Mouse (Mus musculus): ENCODE results near the gene Hfm1. TPM values are rescaled to one million over a fixed set of nuclear protein-coding genes. Genes with fewer than 3 reads are reported as not detected.

Gene Hfm1
- polyA plus RNA-seq, 1 experiment from 2014 or later: 7.9 TPM

- Histone ChIP-seq H3K27ac (ENCODE audit: low read length) (no peak overlapping the region), H3K4me3 (ENCODE audit: low read depth, low read length) (no peak overlapping the region), H3K4me2 (ENCODE audit: low read length) (no peak overlapping the region), H3K36me3 (ENCODE audit: control insufficient read depth, insufficient read depth, low read length) (peaks cover 2% of the 10 kb centered on the region; the same call in 1 of the 2 replicates), H3K9ac (ENCODE audit: low read depth, low read length) (no peak overlapping the region), H3K4me1 (ENCODE audit: control insufficient read depth, insufficient read depth, low read length) (no peaks in the 10 kb centered on the region), H3K27me3 (ENCODE audit: control insufficient read depth, insufficient read depth, low read depth, low read length) (no peaks in the 10 kb centered on the region), H3K9me3 (replicated peaks; ENCODE audit: control insufficient read depth, low read length, poor library complexity, severe bottlenecking) (no peaks in the 10 kb centered on the region)
- ATAC-seq: no peak
- WGBS: 93% methylated on average over 4 of the region's 4 CpGs
Measured at GRCm38 (mm10) chr5:106885517-106885916, 40.6 kb downstream of the Hfm1 start.

DNA sequence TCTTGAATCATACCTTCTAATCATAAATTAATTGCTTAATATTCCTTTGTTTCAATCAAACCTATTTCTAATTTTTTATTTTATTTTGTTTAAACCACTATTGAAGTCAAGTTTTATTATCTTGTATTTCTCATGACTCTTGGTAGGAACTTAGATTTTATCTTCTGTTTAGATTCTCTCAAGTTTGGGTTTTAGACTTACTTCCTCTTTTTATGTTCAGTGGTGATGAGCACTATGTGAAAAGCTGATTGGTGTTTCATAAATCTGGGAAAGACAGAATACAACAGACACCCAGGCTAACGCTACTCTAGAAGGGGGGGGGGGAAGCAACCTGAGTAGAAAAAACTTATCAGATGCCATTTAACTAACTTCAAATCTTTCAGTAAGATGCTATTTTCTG is 49.7 kb downstream of the Hfm1 start:
- no peaks in the 10 kb centered on the region for H3K4me1 ChIP-seq (ENCODE audit: control insufficient read depth, insufficient read depth, low read length)
- 78% methylated on average over 1 of the region's 1 CpGs for WGBS
- no peaks in the 10 kb centered on the region for H3K36me3 ChIP-seq (ENCODE audit: control insufficient read depth, insufficient read depth, low read length)
- no peaks in the 10 kb centered on the region for H3K9me3 ChIP-seq (replicated peaks; ENCODE audit: control insufficient read depth, low read length, poor library complexity, severe bottlenecking)
- H3K4me2 ChIP-seq (ENCODE audit: low read length): no peak overlapping the region
- no peak overlapping the region for H3K27ac ChIP-seq (ENCODE audit: low read length)
- no peak for ATAC-seq
- H3K27me3 ChIP-seq (ENCODE audit: control insufficient read depth, insufficient read depth, low read depth, low read length): no peaks in the 10 kb centered on the region
- no peak overlapping the region for H3K9ac ChIP-seq (ENCODE audit: low read depth, low read length)
- H3K4me3 ChIP-seq (ENCODE audit: low read depth, low read length): no peak overlapping the region

DNA sequence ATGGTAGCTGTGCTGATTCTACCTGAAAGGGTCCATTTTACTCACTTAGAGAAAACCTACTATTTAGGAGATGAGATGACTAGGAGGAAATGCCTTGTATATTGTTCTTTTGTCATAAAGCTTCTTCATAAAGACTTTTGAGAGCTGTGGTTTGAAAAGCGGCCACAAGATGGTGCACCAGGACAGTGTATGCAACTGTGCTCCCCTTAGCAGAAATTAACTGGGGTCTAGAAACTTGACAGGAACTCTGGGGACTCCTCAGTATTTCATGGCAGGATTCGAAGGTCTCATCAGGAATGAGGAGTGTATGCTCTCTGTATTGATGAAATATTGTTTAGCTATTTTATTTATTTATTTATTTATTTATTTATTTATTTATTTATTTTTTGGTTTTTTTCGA is 65.7 kb downstream of the Hfm1 start:
- H3K4me1 ChIP-seq (ENCODE audit: control insufficient read depth, insufficient read depth, low read length): no peaks in the 10 kb centered on the region
- ATAC-seq: peak; percentile 82; the same call in 1 of the 2 replicates
- no peaks in the 10 kb centered on the region for H3K36me3 ChIP-seq (ENCODE audit: control insufficient read depth, insufficient read depth, low read length)
- H3K4me3 ChIP-seq (ENCODE audit: low read depth, low read length): no peak overlapping the region
- H3K27ac ChIP-seq (ENCODE audit: low read length): no peak overlapping the region
- H3K9ac ChIP-seq (ENCODE audit: low read depth, low read length): no peak overlapping the region
- H3K4me2 ChIP-seq (ENCODE audit: low read length): no peak overlapping the region
- no peaks in the 10 kb centered on the region for H3K27me3 ChIP-seq (ENCODE audit: control insufficient read depth, insufficient read depth, low read depth, low read length)
- 38% methylated on average over 3 of the region's 3 CpGs for WGBS
- H3K9me3 ChIP-seq (replicated peaks; ENCODE audit: control insufficient read depth, low read length, poor library complexity, severe bottlenecking): no peaks in the 10 kb centered on the region

DNA sequence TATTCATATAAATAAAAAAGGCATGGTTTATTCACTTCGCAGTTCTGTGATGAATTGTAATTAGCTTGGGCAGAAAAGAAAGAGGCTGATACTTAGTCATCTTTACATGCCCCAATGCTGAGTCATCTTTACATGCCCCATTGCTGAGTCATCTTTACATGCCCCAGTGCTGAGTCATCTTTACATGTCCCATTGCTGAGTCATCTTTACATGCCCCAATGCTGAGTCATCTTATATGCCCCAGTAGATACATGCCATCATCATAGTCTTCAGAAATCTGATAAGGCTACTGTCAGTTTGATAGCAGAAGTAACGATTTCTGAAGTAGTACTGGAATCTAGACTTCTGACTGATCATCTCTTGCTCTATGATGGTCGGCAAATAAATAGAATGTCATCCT is 72.8 kb downstream of the Hfm1 start:
- no peak overlapping the region for H3K9ac ChIP-seq (ENCODE audit: low read depth, low read length)
- H3K27ac ChIP-seq (ENCODE audit: low read length): no peak overlapping the region
- 87% methylated on average over 3 of the region's 3 CpGs for WGBS
- H3K36me3 ChIP-seq (ENCODE audit: control insufficient read depth, insufficient read depth, low read length): peaks cover 5% of the 10 kb centered on the region; the same call in 1 of the 2 replicates
- H3K4me2 ChIP-seq (ENCODE audit: low read length): no peak overlapping the region
- no peak overlapping the region for H3K4me3 ChIP-seq (ENCODE audit: low read depth, low read length)
- no peaks in the 10 kb centered on the region for H3K27me3 ChIP-seq (ENCODE audit: control insufficient read depth, insufficient read depth, low read depth, low read length)
- no peak for ATAC-seq
- H3K9me3 ChIP-seq (replicated peaks; ENCODE audit: control insufficient read depth, low read length, poor library complexity, severe bottlenecking): no peaks in the 10 kb centered on the region
- H3K4me1 ChIP-seq (ENCODE audit: control insufficient read depth, insufficient read depth, low read length): no peaks in the 10 kb centered on the region

DNA sequence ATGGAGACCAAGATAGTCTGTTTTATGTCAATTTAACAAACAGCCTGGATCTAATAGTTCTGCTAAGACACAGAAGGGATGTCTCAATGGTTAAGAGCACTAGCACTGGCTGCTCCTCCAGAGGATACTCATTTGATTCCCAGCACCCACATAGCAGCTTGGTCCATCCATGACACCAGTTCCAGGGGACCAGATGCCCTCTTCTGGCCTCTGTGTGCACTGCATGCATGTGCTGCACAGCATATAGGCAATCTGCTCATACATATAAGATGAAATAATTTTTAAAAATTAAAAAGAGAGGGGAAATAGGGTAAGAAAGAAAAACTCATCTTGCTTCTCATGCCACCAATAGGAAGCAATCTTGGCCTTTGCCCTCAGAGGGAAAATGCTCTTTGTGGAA is 79.1 kb downstream of the Hfm1 start:
- Histone ChIP-seq H3K4me2 (ENCODE audit: low read length) (no peak overlapping the region), H3K27me3 (ENCODE audit: control insufficient read depth, insufficient read depth, low read depth, low read length) (no peaks in the 10 kb centered on the region), H3K9ac (ENCODE audit: low read depth, low read length) (no peak overlapping the region), H3K4me1 (ENCODE audit: control insufficient read depth, insufficient read depth, low read length) (no peaks in the 10 kb centered on the region), H3K4me3 (ENCODE audit: low read depth, low read length) (no peak overlapping the region), H3K9me3 (replicated peaks; ENCODE audit: control insufficient read depth, low read length, poor library complexity, severe bottlenecking) (no peaks in the 10 kb centered on the region), H3K36me3 (ENCODE audit: control insufficient read depth, insufficient read depth, low read length) (0 out of 2 replicates have a peak, but pooled peaks cover 5% of the 10 kb centered on the region), H3K27ac (ENCODE audit: low read length) (no peak overlapping the region)
- no peak for ATAC-seq

GRCm38 (mm10) chr5:106843906-106844305 is 82.2 kb downstream of the Hfm1 start:
- Histone ChIP-seq H3K27ac (ENCODE audit: low read length) (no peak overlapping the region), H3K4me3 (ENCODE audit: low read depth, low read length) (no peak overlapping the region), H3K27me3 (ENCODE audit: control insufficient read depth, insufficient read depth, low read depth, low read length) (no peaks in the 10 kb centered on the region), H3K9me3 (replicated peaks; ENCODE audit: control insufficient read depth, low read length, poor library complexity, severe bottlenecking) (no peaks in the 10 kb centered on the region), H3K36me3 (ENCODE audit: control insufficient read depth, insufficient read depth, low read length) (0 out of 2 replicates have a peak, but pooled peaks cover 2% of the 10 kb centered on the region), H3K4me1 (ENCODE audit: control insufficient read depth, insufficient read depth, low read length) (no peaks in the 10 kb centered on the region), H3K4me2 (ENCODE audit: low read length) (no peak overlapping the region), H3K9ac (ENCODE audit: low read depth, low read length) (no peak overlapping the region)
- WGBS: 89% methylated on average over 2 of the region's 2 CpGs
- no peak for ATAC-seq

- WGBS: 27% methylated on average over 7 of the region's 7 CpGs
- Histone ChIP-seq H3K4me3 (ENCODE audit: low read depth, low read length) (no peak overlapping the region), H3K27me3 (ENCODE audit: control insufficient read depth, insufficient read depth, low read depth, low read length) (no peaks in the 10 kb centered on the region), H3K9ac (ENCODE audit: low read depth, low read length) (no peak overlapping the region), H3K4me2 (ENCODE audit: low read length) (no peak overlapping the region), H3K9me3 (replicated peaks; ENCODE audit: control insufficient read depth, low read length, poor library complexity, severe bottlenecking) (no peaks in the 10 kb centered on the region), H3K27ac (ENCODE audit: low read length) (no peak overlapping the region), H3K36me3 (ENCODE audit: control insufficient read depth, insufficient read depth, low read length) (no peaks in the 10 kb centered on the region), H3K4me1 (ENCODE audit: control insufficient read depth, insufficient read depth, low read length) (no peaks in the 10 kb centered on the region)
- ATAC-seq: no peak
Measured at GRCm38 (mm10) chr5:106833025-106833424, 93.1 kb downstream of the Hfm1 start.

DNA sequence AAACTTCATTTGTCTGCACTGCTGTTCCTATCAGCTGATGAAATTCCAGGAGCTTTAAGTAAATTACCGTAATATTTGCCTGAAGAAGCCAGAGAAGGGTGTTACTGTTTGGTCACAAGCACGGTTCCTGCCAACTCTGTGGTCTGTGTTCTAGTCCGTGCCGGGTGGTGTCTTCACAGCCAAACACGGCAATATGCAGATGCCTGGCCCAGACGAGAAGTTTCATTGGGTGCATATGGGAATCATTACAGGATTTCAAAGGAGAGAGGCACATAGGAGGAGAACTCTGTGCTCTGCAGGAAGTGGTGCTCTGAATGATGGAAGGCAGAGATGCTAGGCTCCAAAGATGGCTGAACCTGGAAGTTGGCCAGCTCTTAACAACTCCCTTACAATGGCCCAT is 94.7 kb downstream of the Hfm1 start:
- H3K4me3 ChIP-seq (ENCODE audit: low read depth, low read length): no peak overlapping the region
- H3K4me1 ChIP-seq (ENCODE audit: control insufficient read depth, insufficient read depth, low read length): no peaks in the 10 kb centered on the region
- H3K27ac ChIP-seq (ENCODE audit: low read length): no peak overlapping the region
- no peaks in the 10 kb centered on the region for H3K27me3 ChIP-seq (ENCODE audit: control insufficient read depth, insufficient read depth, low read depth, low read length)
- no peak for ATAC-seq
- H3K4me2 ChIP-seq (ENCODE audit: low read length): no peak overlapping the region
- H3K9me3 ChIP-seq (replicated peaks; ENCODE audit: control insufficient read depth, low read length, poor library complexity, severe bottlenecking): no peaks in the 10 kb centered on the region
- 89% methylated on average over 6 of the region's 6 CpGs for WGBS
- H3K36me3 ChIP-seq (ENCODE audit: control insufficient read depth, insufficient read depth, low read length): no peaks in the 10 kb centered on the region
- H3K9ac ChIP-seq (ENCODE audit: low read depth, low read length): no peak overlapping the region

GRCm38 (mm10) chr5:106830775-106831174 is 95.3 kb downstream of the Hfm1 start:
- H3K27me3 ChIP-seq (ENCODE audit: control insufficient read depth, insufficient read depth, low read depth, low read length): no peaks in the 10 kb centered on the region
- H3K4me1 ChIP-seq (ENCODE audit: control insufficient read depth, insufficient read depth, low read length): peaks cover 4% of the 10 kb centered on the region; the same call in 1 of the 2 replicates
- H3K36me3 ChIP-seq (ENCODE audit: control insufficient read depth, insufficient read depth, low read length): no peaks in the 10 kb centered on the region
- H3K27ac ChIP-seq (ENCODE audit: low read length): no peak overlapping the region
- no peak overlapping the region for H3K4me3 ChIP-seq (ENCODE audit: low read depth, low read length)
- H3K9ac ChIP-seq (ENCODE audit: low read depth, low read length): no peak overlapping the region
- 85% methylated on average over 4 of the region's 4 CpGs for WGBS
- H3K9me3 ChIP-seq (replicated peaks; ENCODE audit: control insufficient read depth, low read length, poor library complexity, severe bottlenecking): no peaks in the 10 kb centered on the region
- ATAC-seq: no peak
- H3K4me2 ChIP-seq (ENCODE audit: low read length): no peak overlapping the region

DNA sequence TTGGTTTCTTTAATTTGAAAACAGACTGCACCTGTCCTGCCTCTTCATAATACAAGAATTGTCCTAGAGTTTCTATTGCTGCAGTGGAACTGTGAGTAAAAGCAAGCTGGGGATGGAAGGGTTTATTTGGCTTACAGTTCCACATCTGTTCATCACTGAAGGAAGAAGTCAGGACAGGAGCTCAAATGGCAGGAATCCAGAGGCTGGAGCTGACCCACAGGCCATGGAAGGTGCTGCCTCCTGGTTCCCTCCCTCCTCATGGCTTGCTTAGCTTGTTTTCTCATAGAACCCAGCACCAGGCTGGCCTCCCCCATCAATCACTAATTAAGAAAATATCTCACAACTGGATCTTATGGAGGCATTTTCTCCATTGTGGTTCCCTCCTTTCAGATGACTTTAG is 99.4 kb downstream of the Hfm1 start:
- no peak for ATAC-seq
- Histone ChIP-seq H3K36me3 (ENCODE audit: control insufficient read depth, insufficient read depth, low read length) (no peaks in the 10 kb centered on the region), H3K4me2 (ENCODE audit: low read length) (no peak overlapping the region), H3K4me1 (ENCODE audit: control insufficient read depth, insufficient read depth, low read length) (peaks cover 10% of the 10 kb centered on the region), H3K27ac (ENCODE audit: low read length) (no peak overlapping the region), H3K4me3 (ENCODE audit: low read depth, low read length) (no peak overlapping the region), H3K9ac (ENCODE audit: low read depth, low read length) (no peak overlapping the region), H3K9me3 (replicated peaks; ENCODE audit: control insufficient read depth, low read length, poor library complexity, severe bottlenecking) (no peaks in the 10 kb centered on the region), H3K27me3 (ENCODE audit: control insufficient read depth, insufficient read depth, low read depth, low read length) (no peaks in the 10 kb centered on the region)

Data from midbrain, embryonic 16.5 days (tissue).